27 mouse cellular contexts compared by ENCODE assay signal in the genomic region with DNA sequence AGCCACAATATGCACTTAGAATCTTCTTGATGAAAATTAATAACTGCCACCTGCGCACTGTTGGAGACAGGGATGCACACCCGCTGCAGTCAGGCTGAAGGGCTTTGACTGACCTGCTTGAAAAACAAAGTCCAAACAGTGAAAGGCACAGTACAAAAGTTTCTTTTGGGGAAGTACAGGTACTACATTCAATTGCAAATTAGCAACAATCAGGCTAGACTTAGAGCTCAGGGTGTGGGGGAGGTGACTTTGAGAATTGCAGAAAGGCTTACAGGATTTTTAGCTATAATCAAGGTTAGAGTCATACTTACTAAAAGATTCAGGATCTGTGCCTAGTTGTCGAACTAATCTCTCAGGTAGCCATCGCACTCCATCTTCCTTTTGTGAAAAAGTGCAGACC.
"Had no signal": no experiment of that assay in that cellular context is flagged by ENCODE, and none has a peak within 500 bp of the region (broad histone marks: within the 10 kb centered on the region; RNA-seq: fewer than 3 reads in every experiment).

No protein-coding gene starts in this region.

- H3K27me3 ChIP-seq: heart, embryonic 12.5 days; hindbrain, embryonic 12.5 days; intestine, embryonic 15.5 days; limb, embryonic 12.5 days; liver, embryonic 13.5 days had no signal

- H3K4me3 ChIP-seq: gastrocnemius, adult 2 months; heart, embryonic 10.5 days; heart, embryonic 12.5 days; hindbrain, embryonic 10.5 days; hindbrain, embryonic 12.5 days; intestine, embryonic 15.5 days; layer of hippocampus, adult 2 months; left cerebral cortex, adult 2 months; limb, embryonic 10.5 days; limb, embryonic 12.5 days; liver, embryonic 13.5 days had no signal

- H3K4me2 ChIP-seq: heart, embryonic 12.5 days; hindbrain, embryonic 12.5 days; hindbrain, embryonic 14.5 days; intestine, embryonic 15.5 days; limb, embryonic 12.5 days; liver, embryonic 11.5 days; liver, embryonic 13.5 days had no signal

- H3K9me3 ChIP-seq: heart, embryonic 10.5 days; hindbrain, embryonic 12.5 days; intestine, embryonic 15.5 days; limb, embryonic 10.5 days; limb, embryonic 12.5 days; liver, embryonic 13.5 days had no signal

- ATAC-seq: hindbrain, embryonic 16.5 days; inflammation-experienced regulatory T-cells, adult 6 months; intestine, embryonic 15.5 days; intestine, postnatal 0 days had no signal

- DNase-seq: gastrocnemius, adult 2 months; gastrocnemius, postnatal 10 days; gastrocnemius, postnatal 25 days; heart, adult 18-20 months; heart, postnatal 10 days; heart, postnatal 4 days; kidney, adult 18-20 months; kidney, adult 8-10 months; kidney, postnatal 10 days; kidney, postnatal 25 days; kidney, postnatal 4 days; liver; liver, embryonic 13.5 days had no signal

- H3K27ac ChIP-seq: gastrocnemius, adult 2 months; heart, embryonic 10.5 days; hindbrain, embryonic 10.5 days; hindbrain, embryonic 12.5 days; hindbrain, embryonic 14.5 days; intestine, embryonic 15.5 days; layer of hippocampus, adult 2 months; left cerebral cortex, adult 2 months; limb, embryonic 10.5 days; limb, embryonic 12.5 days; liver, embryonic 13.5 days had no signal

- H3K36me3 ChIP-seq: heart, embryonic 10.5 days; heart, embryonic 12.5 days; hindbrain, embryonic 10.5 days; hindbrain, embryonic 12.5 days; intestine, embryonic 15.5 days; limb, embryonic 10.5 days; limb, embryonic 12.5 days; liver, embryonic 13.5 days had no signal

- H3K9ac ChIP-seq: heart, embryonic 12.5 days; hindbrain, embryonic 12.5 days; hindbrain, embryonic 14.5 days; intestine, embryonic 15.5 days; limb, embryonic 12.5 days; liver, embryonic 13.5 days had no signal

- H3K4me1 ChIP-seq: heart, embryonic 10.5 days; heart, embryonic 12.5 days; hindbrain, embryonic 10.5 days; hindbrain, embryonic 12.5 days; intestine, embryonic 15.5 days; limb, embryonic 10.5 days; limb, embryonic 12.5 days; liver, embryonic 13.5 days had no signal
